Mouse (Mus musculus) splenic B cell, adult 2 months (primary cell): ENCODE results near the gene Uvrag.
"Not testable (repeated sequence)": the region's sequence is repeated elsewhere in the genome, so short reads cannot be mapped to it uniquely, and the experiment has no call there.

Source experiments
- DNase-seq: peaks from one replicate; pipeline ENCODE4 v3.0.0-alpha.2; 2011; ENCODE audit warnings: low read depth, low spot score
- H3K27me3 ChIP-seq: 2 replicates; pipeline ENCODE4 v1.6.1; 2012; ENCODE audit warnings: mild to moderate bottlenecking, low read length, moderate library complexity, mixed read lengths; ENCODE audit not compliant: control insufficient read depth, poor library complexity, insufficient read depth, severe bottlenecking
- H3K36me3 ChIP-seq: 2 replicates; pipeline ENCODE4 v1.6.1; 2012; ENCODE audit warnings: mild to moderate bottlenecking, low read length, moderate library complexity, mixed read lengths; ENCODE audit not compliant: control insufficient read depth, poor library complexity, insufficient read depth, severe bottlenecking

The Uvrag gene

DNA sequence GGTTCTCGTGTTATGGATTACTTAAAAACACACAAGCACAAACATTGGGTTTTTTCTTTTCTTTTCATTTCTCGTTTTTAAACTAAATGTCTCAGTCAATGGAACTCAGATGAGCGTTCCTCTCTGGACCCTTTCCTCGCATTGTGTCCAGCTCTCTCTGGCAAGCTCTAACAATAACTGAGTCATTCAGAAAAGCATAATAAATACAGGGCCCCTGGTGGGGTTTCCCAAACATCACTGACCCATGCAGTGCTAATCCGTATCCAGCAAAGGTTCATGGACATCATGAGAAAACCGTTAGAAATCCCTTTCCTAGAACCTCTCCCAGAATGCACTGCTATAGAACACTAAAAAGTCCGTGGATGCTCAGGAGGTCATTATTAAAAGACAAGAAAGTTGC lies 156.6 kb downstream of the Uvrag start:
- Histone ChIP-seq H3K27me3 (no peaks in the 10 kb centered on the region), H3K36me3 (peaks cover 18% of the 10 kb centered on the region)
- DNase-seq, result no peak

DNA sequence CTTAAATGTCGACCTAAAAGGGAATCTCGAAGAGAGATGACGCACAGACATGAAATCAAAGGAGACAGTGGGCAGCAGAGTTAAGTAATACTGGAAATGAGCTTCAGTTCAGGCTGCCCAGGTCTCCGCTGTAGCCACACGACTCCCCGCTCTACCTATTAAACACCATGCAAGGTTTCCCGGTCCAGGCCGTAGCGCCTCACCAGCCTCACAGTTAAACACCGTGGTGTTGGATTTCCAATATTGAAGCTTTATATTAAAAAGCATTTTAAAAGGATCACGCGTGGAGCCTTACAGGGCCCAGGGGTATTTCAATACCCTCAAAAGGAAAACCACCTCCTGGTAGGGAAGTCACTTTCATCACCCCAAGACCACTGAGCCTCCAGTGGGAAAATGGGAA lies 157.9 kb downstream of the Uvrag start:
- H3K27me3 ChIP-seq, result no peaks in the 10 kb centered on the region
- H3K36me3 ChIP-seq, result peaks cover 14% of the 10 kb centered on the region
- no peak for DNase-seq

DNA sequence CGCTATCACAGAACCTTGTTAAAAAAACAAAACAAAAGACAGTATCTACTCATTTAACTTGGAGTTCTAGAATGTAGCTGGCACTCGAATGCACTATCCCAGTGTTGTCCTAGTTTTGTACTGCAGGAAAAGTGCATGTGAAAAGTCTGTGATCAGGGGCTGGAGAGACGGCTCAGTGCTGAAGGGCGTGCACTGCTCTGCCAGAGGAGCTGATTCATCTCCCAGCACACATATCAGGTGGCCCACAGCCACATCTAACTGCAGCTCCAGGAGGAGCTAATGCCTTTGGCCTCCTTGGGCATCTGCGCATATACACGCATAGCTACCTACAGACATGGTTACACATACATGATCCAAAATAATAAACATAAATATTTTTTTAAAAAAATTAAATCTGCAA lies 159.5 kb downstream of the Uvrag start:
- peaks cover 8% of the 10 kb centered on the region; the same call in 1 of the 2 replicates for H3K36me3 ChIP-seq
- no peaks in the 10 kb centered on the region for H3K27me3 ChIP-seq
- no peak for DNase-seq

DNA sequence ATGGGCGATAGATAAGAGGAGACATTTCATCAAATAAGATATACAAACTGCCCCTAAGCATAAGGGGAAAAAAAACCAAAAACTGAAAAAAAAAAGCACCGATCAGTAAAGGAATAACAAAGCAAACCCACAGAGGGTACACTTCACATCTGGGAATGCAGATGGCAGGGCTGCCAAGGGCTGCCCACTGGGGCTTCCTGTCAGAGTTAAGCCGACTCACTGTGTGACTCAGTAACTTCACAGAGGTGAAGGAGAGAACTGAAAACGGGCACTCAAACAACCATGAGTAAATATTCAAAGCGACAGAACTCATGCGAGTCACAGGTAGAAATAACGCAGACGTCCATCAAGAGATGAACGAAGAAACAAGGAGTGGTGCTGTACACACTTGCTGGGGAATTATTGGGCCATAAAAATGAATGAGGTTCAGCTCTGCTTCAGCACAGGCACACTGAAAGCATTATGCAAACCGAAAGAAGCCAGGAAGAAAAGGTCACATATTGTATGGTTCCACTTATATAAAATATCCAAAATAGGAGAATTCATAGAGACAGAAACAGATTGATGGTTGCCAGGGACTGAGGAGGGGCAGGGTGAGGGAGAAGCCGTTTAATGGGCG lies 164.0 kb downstream of the Uvrag start:
- H3K27me3 ChIP-seq, result no peaks in the 10 kb centered on the region
- peak; percentile 18 for DNase-seq
- peaks cover 4% of the 10 kb centered on the region for H3K36me3 ChIP-seq

DNA sequence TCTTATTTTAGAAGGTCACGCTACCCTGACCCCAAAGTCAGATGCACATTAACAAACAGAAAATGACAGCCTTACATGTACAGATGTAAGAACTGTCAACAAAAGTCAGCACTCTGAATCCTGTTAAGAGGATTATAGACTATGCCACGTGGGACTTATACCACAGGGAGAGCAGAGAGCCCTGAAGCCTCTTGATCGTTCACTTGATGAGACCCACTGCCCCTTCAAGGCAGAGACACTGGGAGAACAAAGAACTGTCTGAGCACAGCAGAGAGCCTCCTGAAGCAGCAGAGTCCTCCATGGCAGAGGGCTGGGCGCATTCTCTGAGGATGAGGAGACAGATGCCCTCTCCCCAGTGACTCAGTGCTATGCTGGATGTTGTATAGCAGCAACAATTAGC lies 166.4 kb downstream of the Uvrag start:
- peaks cover 3% of the 10 kb centered on the region for H3K36me3 ChIP-seq
- DNase-seq, result no peak

DNA sequence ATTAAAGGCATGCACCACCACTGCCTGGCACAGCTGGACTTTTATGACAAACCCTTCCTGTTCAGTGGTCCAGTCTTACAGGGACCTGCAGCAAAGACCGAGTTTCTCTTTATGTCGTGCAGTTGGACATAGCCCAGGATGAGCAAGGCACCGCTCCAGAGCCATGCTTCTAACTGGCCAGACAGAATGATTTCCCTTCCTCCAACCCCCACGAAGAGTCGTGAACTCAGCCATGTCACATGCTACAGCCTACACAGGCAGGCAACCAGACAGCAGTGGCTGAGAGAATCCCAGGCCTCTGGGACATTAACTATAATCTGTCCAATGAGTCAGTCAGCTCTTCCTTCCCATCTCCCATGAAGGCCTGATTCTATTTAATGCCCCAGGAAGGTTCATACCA lies 170.2 kb downstream of the Uvrag start:
- Histone ChIP-seq H3K36me3 (no peaks in the 10 kb centered on the region; the same call in 1 of the 2 replicates), H3K27me3 (no peaks in the 10 kb centered on the region)
- no peak for DNase-seq

More for the DNA sequence above, 166.4 kb downstream of the Uvrag start:
- H3K27me3 ChIP-seq, result no peaks in the 10 kb centered on the region

DNA sequence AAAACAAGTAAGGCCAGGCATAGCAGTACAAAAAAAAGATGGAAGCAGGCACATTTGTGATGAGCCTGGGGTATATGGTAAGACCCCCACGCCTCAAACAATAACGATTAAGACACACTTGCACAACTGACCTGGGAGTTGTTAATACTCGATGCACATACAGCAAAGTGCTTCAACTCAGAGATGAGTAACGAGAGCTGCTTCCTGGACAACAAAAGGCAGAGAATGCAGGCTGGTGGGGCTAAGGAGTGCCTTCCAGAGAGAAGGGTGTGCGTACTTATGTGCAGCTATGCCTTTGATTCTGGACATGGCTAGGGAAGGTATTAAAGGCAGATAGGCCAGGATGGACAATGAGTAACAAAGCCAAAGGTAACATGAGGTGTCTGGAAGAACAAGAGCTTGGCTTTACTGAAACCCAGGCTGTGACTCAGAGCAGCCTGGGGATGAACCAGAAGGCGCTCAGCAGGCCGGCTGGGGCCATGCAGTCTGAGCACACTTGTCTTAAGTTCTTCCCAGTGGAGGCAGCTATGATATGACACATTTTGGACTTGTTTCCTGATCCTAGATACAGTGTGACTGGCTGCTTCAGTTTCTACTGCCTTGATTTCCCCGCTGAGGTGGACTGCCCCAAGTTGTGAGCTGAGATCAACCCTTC lies 172.1 kb downstream of the Uvrag start:
- no peaks in the 10 kb centered on the region for H3K27me3 ChIP-seq
- DNase-seq, result no peak
- no peaks in the 10 kb centered on the region; the same call in 1 of the 2 replicates for H3K36me3 ChIP-seq

DNA sequence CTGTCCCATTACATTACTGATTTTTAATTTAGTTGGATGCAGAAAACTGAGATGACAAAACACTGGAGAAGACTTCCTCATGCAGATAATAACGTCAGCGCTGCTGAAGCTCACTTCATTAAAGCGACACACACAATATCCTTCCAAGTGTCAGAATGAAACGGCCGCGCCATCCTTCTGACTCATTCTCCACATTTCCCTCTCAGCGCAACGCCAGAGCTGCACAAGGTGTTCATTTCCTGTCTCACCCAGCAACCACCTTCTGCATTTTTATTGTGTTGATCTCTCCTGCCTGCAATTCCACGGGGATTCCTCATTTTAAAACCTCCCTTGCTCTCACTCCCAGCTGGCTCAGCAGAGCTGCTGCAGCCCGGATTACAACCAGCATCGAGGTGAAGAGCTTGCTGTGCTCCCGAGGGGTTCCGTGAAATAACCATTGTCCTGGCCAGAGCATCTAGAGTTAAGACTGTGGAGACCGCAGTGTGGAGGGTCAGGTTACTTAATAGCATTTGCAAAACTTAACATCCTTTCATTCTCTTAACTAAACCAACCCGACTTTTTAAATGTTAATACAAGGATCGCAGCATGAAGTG lies 172.8 kb downstream of the Uvrag start:
- DNase-seq, result no peak
- no peaks in the 10 kb centered on the region for H3K27me3 ChIP-seq
- H3K36me3 ChIP-seq, result no peaks in the 10 kb centered on the region; the same call in 1 of the 2 replicates

DNA sequence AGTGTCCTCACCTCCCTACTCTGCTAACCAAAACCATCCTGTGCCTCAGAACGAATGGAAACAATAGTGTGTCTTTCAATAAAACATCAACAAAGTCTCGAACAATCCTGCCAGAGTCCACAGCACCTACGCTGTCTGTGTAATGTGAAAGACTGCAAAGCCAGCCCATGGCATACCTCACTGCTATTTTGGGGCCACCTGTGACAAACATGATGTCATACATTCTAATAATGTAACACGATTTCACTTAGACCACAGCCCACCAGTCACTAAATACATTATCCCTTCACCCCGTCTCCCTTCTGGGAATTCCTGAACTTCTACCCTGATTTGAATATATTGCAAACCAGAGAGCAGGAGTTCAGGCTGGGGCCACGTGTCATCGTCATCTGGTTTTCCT lies 173.3 kb downstream of the Uvrag start:
- DNase-seq, result no peak
- Histone ChIP-seq H3K27me3 (no peaks in the 10 kb centered on the region), H3K36me3 (no peaks in the 10 kb centered on the region)

DNA sequence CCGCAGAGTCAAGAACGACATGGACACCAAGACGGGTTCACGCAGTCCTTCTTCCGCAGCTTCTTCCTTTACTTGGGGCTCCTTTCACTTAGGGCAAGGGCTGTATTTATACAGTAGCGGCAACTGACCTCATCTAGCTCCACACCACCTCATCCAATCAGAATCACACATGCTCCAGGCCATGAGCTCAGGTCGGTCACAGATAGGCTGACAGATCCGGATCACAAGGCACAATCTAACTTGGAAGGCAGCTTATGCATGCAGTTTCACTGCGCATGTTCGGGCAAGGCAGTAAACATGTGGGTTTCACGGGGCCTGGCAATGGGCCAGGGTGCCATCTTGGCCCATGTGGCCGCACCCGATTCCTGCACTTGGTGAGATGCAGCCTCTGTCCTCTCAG lies 177.4 kb downstream of the Uvrag start:
- not testable (repeated sequence) for H3K27me3 ChIP-seq

DNA sequence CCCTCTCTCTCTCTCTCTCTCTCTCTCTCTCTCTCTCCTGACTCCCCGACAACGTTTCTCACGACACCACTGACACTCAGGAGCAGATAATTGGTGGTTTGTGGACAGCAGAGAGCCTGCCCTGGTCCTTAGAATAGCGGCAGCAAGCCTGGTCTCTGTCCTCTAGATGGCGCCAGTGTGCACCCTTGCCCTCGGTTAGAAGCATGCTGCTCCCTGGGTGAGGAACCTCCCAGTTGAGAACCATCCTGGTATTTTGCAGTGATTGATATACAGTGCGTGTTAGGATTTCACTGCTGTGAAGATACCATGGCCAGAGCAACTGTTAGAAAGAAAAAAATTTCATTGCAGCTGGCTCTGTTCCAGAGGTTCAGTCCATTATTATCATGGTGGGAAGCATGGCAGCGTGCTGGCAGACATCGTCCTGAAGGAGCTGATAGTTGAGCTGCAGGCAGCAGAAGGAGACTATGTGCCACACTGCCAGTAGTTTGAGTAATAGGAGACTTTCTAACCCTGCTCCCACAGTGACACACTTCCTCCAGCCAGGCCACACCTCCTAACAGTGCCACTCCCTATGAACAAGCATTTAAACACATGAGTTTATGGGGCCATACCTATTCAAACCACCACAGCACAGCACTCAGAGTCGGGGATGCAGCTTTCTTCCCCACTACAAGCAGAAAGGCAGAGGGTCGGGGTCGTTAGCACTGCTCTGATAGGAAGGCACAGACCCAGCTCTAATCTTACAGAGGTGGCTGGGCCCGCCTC lies 178.2 kb downstream of the Uvrag start:
- Histone ChIP-seq H3K27me3 (no peaks in the 10 kb centered on the region), H3K36me3 (no peaks in the 10 kb centered on the region)
- peak; percentile 79 for DNase-seq

More for the DNA sequence above, 177.4 kb downstream of the Uvrag start:
- H3K36me3 ChIP-seq, DNase-seq: not testable (repeated sequence)

DNA sequence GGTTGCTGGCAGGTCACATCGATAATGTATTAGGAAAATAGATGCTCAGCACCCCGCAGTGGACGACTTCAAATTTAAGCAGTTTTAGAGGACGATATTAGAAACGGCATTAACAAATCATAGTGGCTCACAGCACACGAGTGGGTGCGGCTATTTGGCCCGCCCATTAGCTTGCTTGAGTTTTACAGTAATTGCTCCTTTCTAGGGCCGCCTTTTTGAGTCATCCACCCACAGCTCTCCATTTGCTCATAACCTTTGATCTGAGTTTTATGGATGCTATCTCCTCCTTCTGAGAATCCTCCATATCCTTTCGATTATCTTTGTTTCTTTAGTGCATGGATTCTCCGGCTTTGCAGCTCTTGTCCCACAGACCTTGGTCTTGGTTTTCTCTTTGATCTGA lies 178.9 kb downstream of the Uvrag start:
- DNase-seq, result no peak
- no peaks in the 10 kb centered on the region for H3K27me3 ChIP-seq
- no peaks in the 10 kb centered on the region for H3K36me3 ChIP-seq

DNA sequence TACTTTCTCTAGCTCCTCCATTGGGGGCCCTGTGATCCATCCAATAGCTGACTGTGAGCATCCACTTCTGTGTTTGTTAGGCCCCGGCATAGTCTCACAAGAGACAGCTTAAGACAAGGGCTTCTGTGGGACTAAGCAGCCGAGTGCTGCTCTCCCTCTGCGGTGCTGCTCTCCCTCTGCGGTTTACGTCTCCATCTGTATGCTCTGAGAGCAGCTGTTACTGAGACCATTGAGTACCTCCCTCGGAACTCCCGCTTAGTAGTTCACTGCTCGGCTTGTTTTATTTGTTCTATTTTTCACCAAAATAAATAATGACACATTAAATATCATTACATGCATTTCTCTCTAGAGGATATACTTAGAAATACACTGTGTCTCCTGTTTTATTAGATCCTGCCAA lies 180.7 kb downstream of the Uvrag start:
- H3K27me3 ChIP-seq, result no peaks in the 10 kb centered on the region
- DNase-seq, result no peak

DNA sequence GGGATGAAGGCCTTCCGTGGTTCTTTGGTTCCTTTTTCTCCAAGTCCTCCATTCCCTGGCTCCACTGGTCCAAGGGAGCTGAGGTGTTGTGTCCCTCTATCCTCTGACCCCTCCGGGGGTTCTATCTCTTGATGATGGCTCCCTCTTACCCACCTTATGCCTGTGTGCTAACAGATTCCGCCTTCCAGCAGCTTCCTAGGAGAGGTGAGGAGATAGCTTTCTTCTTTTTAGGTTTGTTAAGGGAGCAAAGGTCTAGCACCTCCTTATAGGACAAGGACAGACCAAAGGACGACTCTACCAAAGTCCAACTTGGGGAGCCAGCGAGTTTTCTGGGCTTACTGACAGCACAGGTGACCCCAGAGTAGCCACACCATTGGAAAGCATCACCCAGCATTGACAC lies 181.7 kb downstream of the Uvrag start:
- no peak for DNase-seq
- no peaks in the 10 kb centered on the region for H3K27me3 ChIP-seq
- H3K36me3 ChIP-seq, result no peaks in the 10 kb centered on the region

More for the DNA sequence above, 180.7 kb downstream of the Uvrag start:
- no peaks in the 10 kb centered on the region for H3K36me3 ChIP-seq

DNA sequence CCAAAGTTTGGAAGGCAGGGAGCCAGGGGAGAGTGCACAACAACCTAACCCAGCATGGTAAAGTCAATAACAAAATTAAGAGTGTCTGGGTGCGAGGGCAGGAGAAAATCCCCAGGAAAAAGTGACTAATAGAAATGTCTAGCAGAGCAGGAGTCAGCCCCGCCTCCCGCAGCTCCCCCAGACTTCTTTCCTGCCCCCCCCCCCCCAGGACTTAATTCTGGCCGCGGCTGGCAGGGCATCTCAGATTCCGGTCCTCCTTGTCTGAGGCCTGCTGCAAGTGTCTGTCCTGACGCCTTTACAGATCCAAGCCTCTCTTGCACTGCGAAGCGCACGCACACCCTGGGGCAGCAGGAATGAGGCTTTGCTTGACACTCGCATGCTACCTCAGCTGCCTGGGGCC lies 182.8 kb downstream of the Uvrag start:
- no peak for DNase-seq

More for the DNA sequence above, 182.8 kb downstream of the Uvrag start:
- Histone ChIP-seq H3K36me3 (no peaks in the 10 kb centered on the region), H3K27me3 (no peaks in the 10 kb centered on the region)
